Mouse (Mus musculus) urinary bladder, postnatal 4 days (tissue): ENCODE measurements around the gene Phldb1.
"Not testable (repeated sequence)": the region's sequence is repeated elsewhere in the genome, so short reads cannot be mapped to it uniquely, and the experiment has no call there.

Experiments
- DNase-seq, 2 experiments: peaks; one replicate each; pipeline ENCODE4 v3.0.0; 2021 to 2022; ENCODE audit warnings: low spot score in 2 of 2

The Phldb1 gene

GRCm38 (mm10) chr9:44653896-44654295 is 81.1 kb downstream of the Phldb1 start:
- DNase-seq: no peak

- peak; percentile 67 to 75 for DNase-seq
These were observed 83.0 kb downstream of the Phldb1 start for GRCm38 (mm10) chr9:44652027-44652426.

GRCm38 (mm10) chr9:44648881-44649281 is 86.1 kb downstream of the Phldb1 start:
- no peak for DNase-seq

GRCm38 (mm10) chr9:44647656-44648055 is 87.3 kb downstream of the Phldb1 start:
- no peak for DNase-seq

- no peak for DNase-seq
These were observed 88.0 kb downstream of the Phldb1 start for GRCm38 (mm10) chr9:44647026-44647425.

- DNase-seq: no peak
These were observed 88.6 kb downstream of the Phldb1 start for GRCm38 (mm10) chr9:44646366-44646765.

- no peak for DNase-seq
These were observed 89.1 kb downstream of the Phldb1 start for GRCm38 (mm10) chr9:44645924-44646323.

GRCm38 (mm10) chr9:44645481-44645880 is 89.5 kb downstream of the Phldb1 start:
- DNase-seq: no peak

- no peak for DNase-seq
These were observed 90.8 kb downstream of the Phldb1 start for GRCm38 (mm10) chr9:44644186-44644585.

GRCm38 (mm10) chr9:44643103-44643502 is 91.9 kb downstream of the Phldb1 start:
- no peak for DNase-seq

- DNase-seq: no peak
These were observed 93.4 kb downstream of the Phldb1 start for GRCm38 (mm10) chr9:44641616-44642015.

GRCm38 (mm10) chr9:44640646-44641357 is 94.2 kb downstream of the Phldb1 start:
- no peak for DNase-seq

GRCm38 (mm10) chr9:44640028-44640427 is 95.0 kb downstream of the Phldb1 start:
- not testable (repeated sequence) for DNase-seq

- not testable (repeated sequence) for DNase-seq
These were observed 96.3 kb downstream of the Phldb1 start for GRCm38 (mm10) chr9:44638726-44639125.

GRCm38 (mm10) chr9:44637551-44638169 is 97.3 kb downstream of the Phldb1 start:
- peak in 1 of 2 experiments; percentile 57 for DNase-seq
